Mouse (Mus musculus) liver, adult 2 months (tissue): ENCODE results near the gene Acsf2.

Source experiments
- CTCF ChIP-seq: fragments of 200-500 bp; IDR thresholded peaks from 2 replicates; pipeline ENCODE4 v1.5.1; 2011; ENCODE audit warnings: low read depth, low read length, control low read depth
- POLR2A ChIP-seq: fragments of 200-500 bp; IDR thresholded peaks from 2 replicates; pipeline ENCODE4 v1.6.1; 2011; ENCODE audit warnings: low read length, control low read depth; ENCODE audit not compliant: insufficient read depth; ENCODE audit errors: extremely low read depth

GRCm38 (mm10) chr11:94563383-94563782 is 38.3 kb downstream of the Acsf2 start:
- TF ChIP-seq CTCF (no peak), POLR2A (no peak)
